Mouse (Mus musculus): Measurements from ENCODE around the gene Adamts4. TPM values are rescaled to one million over a fixed set of nuclear protein-coding genes. Genes with fewer than 3 reads are reported as not detected.
"Not testable (repeated sequence)": the region's sequence is repeated elsewhere in the genome, so short reads cannot be mapped to it uniquely, and the experiment has no call there.

Adamts4 gene
- polyA plus RNA-seq, 1 experiment from 2014 or later: 7.1 TPM

GRCm38 (mm10) chr1:171232800-171233730 lies 17.2 kb upstream of the Adamts4 start:
- ATAC-seq (replicated peaks): no peak
- H3K4me1 ChIP-seq: no peaks in the 10 kb centered on the region
- H3K9ac ChIP-seq: no peak overlapping the region
- H3K36me3 ChIP-seq (replicated peaks): peaks cover 43% of the 10 kb centered on the region
- H3K4me3 ChIP-seq: no peak overlapping the region
- no peak overlapping the region for H3K4me2 ChIP-seq
- H3K27me3 ChIP-seq (replicated peaks): no peaks in the 10 kb centered on the region
- 81% methylated on average over 12 of the region's 12 CpGs for WGBS
- H3K9me3 ChIP-seq: no peaks in the 10 kb centered on the region
- no peak overlapping the region for H3K27ac ChIP-seq

DNA sequence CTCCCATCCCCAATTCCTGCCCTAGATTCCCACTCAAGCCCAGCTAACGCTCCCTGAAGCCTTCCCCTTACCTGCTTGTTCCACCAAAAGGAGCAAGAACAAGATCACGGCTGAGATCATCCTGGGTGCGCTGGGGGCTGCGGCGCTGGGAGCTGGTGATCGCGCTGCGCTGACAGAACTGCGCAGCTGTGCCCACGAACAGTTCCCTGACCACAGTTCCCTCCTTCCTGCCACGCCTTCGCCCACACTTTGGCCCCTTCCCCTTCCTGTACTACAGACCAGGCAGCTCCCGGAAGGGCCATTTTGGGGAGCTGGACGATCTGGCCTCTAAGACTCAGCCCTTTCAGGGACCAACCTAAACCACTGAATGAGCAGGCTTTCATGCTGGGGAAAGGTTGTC lies 16.1 kb upstream of the Adamts4 start, which contains the start of gene Fcer1g:
Fcer1g (minus strand) TSS at position 240 of the 400 bp plus-strand sequence.
- Histone ChIP-seq H3K4me1 (no peaks in the 10 kb centered on the region), H3K4me2 (no peak within 1 kb of the TSS), H3K4me3 (no peak within 1 kb of the TSS), H3K9ac (no peak within 1 kb of the TSS), H3K27me3 (replicated peaks) (no peaks in the 10 kb centered on the region), H3K36me3 (replicated peaks) (peaks cover 52% of the 10 kb centered on the region), H3K27ac (no peak within 1 kb of the TSS), H3K9me3 (no peaks in the 10 kb centered on the region)
- WGBS: 95% methylated on average over 14 of the region's 14 CpGs
- no peak for ATAC-seq (replicated peaks)

GRCm38 (mm10) chr1:171234538-171234937 lies 15.7 kb upstream of the Adamts4 start:
- no peak for ATAC-seq (replicated peaks)
- no peak overlapping the region for H3K4me3 ChIP-seq
- no peak overlapping the region for H3K9ac ChIP-seq
- no peak overlapping the region for H3K27ac ChIP-seq
- no peaks in the 10 kb centered on the region for H3K4me1 ChIP-seq
- no peak overlapping the region for H3K4me2 ChIP-seq
- H3K36me3 ChIP-seq (replicated peaks): peaks cover 52% of the 10 kb centered on the region
- no peaks in the 10 kb centered on the region for H3K9me3 ChIP-seq
- 95% methylated on average over 4 of the region's 4 CpGs for WGBS
- no peaks in the 10 kb centered on the region for H3K27me3 ChIP-seq (replicated peaks)

DNA sequence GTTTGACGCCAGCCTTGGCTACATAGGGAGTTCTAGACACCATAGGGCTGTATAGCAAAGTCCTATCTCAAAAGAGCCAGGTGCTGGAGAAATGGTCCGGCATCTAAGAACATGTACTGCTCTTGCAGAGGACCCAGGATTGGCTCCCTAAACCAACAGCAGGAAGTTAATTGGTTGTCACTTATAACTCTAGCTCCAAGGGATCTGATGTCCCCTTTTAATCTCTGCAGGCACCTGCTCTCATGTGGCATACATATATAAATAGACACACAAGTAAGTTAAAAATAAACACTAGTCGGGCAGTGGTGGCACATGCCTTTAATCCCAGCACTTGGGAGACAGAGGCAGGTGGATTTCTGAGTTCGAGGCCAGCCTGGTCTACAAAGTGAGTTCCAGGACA lies 14.4 kb upstream of the Adamts4 start:
- 0 out of 2 replicates have a peak, but pooled peaks cover 3% of the 10 kb centered on the region for H3K4me1 ChIP-seq
- no peaks in the 10 kb centered on the region for H3K9me3 ChIP-seq
- WGBS: 88% methylated on average over 4 of the region's 4 CpGs
- ATAC-seq (replicated peaks): no peak
- H3K9ac ChIP-seq: no peak overlapping the region
- H3K27me3 ChIP-seq (replicated peaks): no peaks in the 10 kb centered on the region
- no peak overlapping the region for H3K27ac ChIP-seq
- no peak overlapping the region for H3K4me3 ChIP-seq
- no peak overlapping the region for H3K4me2 ChIP-seq
- peaks cover 63% of the 10 kb centered on the region for H3K36me3 ChIP-seq (replicated peaks)

DNA sequence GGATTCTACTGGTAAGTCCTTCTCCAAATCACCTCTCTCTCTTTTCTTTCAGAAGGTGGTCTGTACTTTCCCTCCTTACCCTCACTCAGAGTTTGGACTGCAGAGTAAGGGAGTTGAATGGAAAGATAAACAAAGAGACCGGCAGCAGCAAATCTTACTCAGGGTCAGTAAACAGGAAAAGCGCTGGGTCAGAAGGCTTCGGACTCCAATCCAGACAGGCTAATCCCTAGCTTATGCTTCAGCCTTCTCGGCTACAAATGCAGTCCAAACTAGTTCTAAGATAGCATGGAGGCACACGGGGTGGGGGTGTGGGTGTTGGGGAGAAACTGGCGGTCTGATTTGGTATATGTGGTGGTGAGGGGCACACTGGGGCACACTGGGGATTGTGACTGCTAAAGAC lies 12.8 kb upstream of the Adamts4 start:
- Histone ChIP-seq H3K4me3 (no peak overlapping the region), H3K27me3 (replicated peaks) (no peaks in the 10 kb centered on the region), H3K9ac (no peak overlapping the region), H3K4me2 (no peak overlapping the region), H3K4me1 (0 out of 2 replicates have a peak, but pooled peaks cover 3% of the 10 kb centered on the region), H3K36me3 (replicated peaks) (peaks cover 67% of the 10 kb centered on the region), H3K9me3 (no peaks in the 10 kb centered on the region), H3K27ac (no peak overlapping the region)
- WGBS: 80% methylated on average over 6 of the region's 6 CpGs
- ATAC-seq (replicated peaks): no peak

- 68% methylated on average over 14 of the region's 14 CpGs for WGBS
- H3K4me2 ChIP-seq: no peak overlapping the region
- H3K4me1 ChIP-seq: 0 out of 2 replicates have a peak, but pooled peaks cover 3% of the 10 kb centered on the region
- ATAC-seq (replicated peaks): 0 out of 2 replicates have a peak, but pooled peaks have one; percentile 48
- no peak overlapping the region for H3K9ac ChIP-seq
- no peaks in the 10 kb centered on the region for H3K9me3 ChIP-seq
- H3K36me3 ChIP-seq (replicated peaks): peaks cover 69% of the 10 kb centered on the region
- no peak overlapping the region for H3K27ac ChIP-seq
- no peaks in the 10 kb centered on the region for H3K27me3 ChIP-seq (replicated peaks)
- no peak overlapping the region for H3K4me3 ChIP-seq
Observed at GRCm38 (mm10) chr1:171238463-171238862, 11.8 kb upstream of the Adamts4 start.

- 0 out of 2 replicates have a peak, but pooled peaks cover 3% of the 10 kb centered on the region for H3K4me1 ChIP-seq
- ATAC-seq (replicated peaks): no peak
- no peaks in the 10 kb centered on the region for H3K27me3 ChIP-seq (replicated peaks)
- WGBS: 85% methylated on average over 15 of the region's 15 CpGs
- H3K4me2 ChIP-seq: no peak overlapping the region
- H3K36me3 ChIP-seq (replicated peaks): peaks cover 52% of the 10 kb centered on the region
- H3K9ac ChIP-seq: no peak overlapping the region
- H3K9me3 ChIP-seq: no peaks in the 10 kb centered on the region
- H3K27ac ChIP-seq: no peak overlapping the region
- H3K4me3 ChIP-seq: no peak overlapping the region
Observed at GRCm38 (mm10) chr1:171239992-171240744, 10.1 kb upstream of the Adamts4 start.

DNA sequence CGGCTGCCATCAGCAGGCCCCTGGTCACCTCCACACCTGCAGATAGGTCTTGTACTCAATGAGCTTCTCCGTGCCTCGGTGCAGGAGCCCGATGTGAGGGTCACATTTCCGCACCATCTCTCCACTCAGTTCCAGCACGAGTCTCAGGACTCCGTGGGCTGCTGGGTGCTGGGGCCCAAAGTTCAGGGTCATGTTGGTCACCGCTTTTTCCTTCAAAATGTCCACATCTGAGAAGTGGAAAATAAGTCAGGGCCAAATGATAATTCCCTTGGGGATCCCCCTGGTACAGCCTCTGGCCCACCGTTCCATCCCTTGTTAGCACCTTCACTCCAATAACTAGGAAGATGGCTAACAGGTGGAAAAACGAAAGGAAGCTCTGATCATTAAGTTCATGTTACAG lies 9.3 kb upstream of the Adamts4 start:
- Histone ChIP-seq H3K4me1 (peaks cover 9% of the 10 kb centered on the region), H3K27me3 (replicated peaks) (no peaks in the 10 kb centered on the region), H3K9me3 (no peaks in the 10 kb centered on the region), H3K4me3 (no peak overlapping the region), H3K27ac (no peak overlapping the region), H3K4me2 (no peak overlapping the region), H3K9ac (no peak overlapping the region), H3K36me3 (replicated peaks) (peaks cover 46% of the 10 kb centered on the region; the same call in 1 of the 2 replicates)
- ATAC-seq (replicated peaks): no peak
- WGBS: 93% methylated on average over 10 of the region's 10 CpGs

- H3K27ac ChIP-seq; ATAC-seq (replicated peaks); H3K4me2 ChIP-seq; H3K9me3 ChIP-seq; H3K4me3 ChIP-seq; H3K27me3 ChIP-seq (replicated peaks); H3K9ac ChIP-seq: not testable (repeated sequence)
- Histone ChIP-seq H3K4me1 (peaks cover 15% of the 10 kb centered on the region), H3K36me3 (replicated peaks) (peaks cover 38% of the 10 kb centered on the region; the same call in 1 of the 2 replicates)
- 86% methylated on average over 12 of the region's 12 CpGs for WGBS
Observed at GRCm38 (mm10) chr1:171241952-171242351, 8.3 kb upstream of the Adamts4 start.

GRCm38 (mm10) chr1:171245353-171245752 lies 4.9 kb upstream of the Adamts4 start:
- Histone ChIP-seq H3K27ac (no peak overlapping the region), H3K4me1 (peaks cover 28% of the 10 kb centered on the region), H3K4me3 (no peak overlapping the region), H3K9ac (no peak overlapping the region), H3K36me3 (replicated peaks) (peaks cover 10% of the 10 kb centered on the region; the same call in 1 of the 2 replicates), H3K4me2 (no peak overlapping the region), H3K27me3 (replicated peaks) (no peaks in the 10 kb centered on the region), H3K9me3 (no peaks in the 10 kb centered on the region)
- no peak for ATAC-seq (replicated peaks)
- WGBS: 96% methylated on average over 8 of the region's 8 CpGs

- Histone ChIP-seq H3K27ac (peak overlapping the region; percentile 75), H3K27me3 (replicated peaks) (no peaks in the 10 kb centered on the region), H3K4me3 (peak overlapping the region; percentile 66), H3K4me2 (peak overlapping the region; percentile 75), H3K36me3 (replicated peaks) (peaks cover 3% of the 10 kb centered on the region; the same call in 1 of the 2 replicates), H3K9me3 (no peaks in the 10 kb centered on the region), H3K4me1 (peaks cover 44% of the 10 kb centered on the region), H3K9ac (peak overlapping the region; percentile 81)
- ATAC-seq (replicated peaks): peak; percentile 94
- under 1% methylated on average over 41 of the region's 41 CpGs for WGBS
Observed at GRCm38 (mm10) chr1:171246709-171247452, 3.3 kb upstream of the Adamts4 start.
